Mouse (Mus musculus): ENCODE results near the gene Rasgrp2. TPM values are rescaled to one million over a fixed set of nuclear protein-coding genes. Genes with fewer than 3 reads are reported as not detected.

Rasgrp2 gene
- 125 and 170 TPM in 2 replicates for total RNA-seq (2014; rRNA removed)
- 130 and 150 TPM in 2 replicates for polyA plus RNA-seq (2015; fragmentation: Nextera tagmentation; extraction: Ambion mirVana)

DNA sequence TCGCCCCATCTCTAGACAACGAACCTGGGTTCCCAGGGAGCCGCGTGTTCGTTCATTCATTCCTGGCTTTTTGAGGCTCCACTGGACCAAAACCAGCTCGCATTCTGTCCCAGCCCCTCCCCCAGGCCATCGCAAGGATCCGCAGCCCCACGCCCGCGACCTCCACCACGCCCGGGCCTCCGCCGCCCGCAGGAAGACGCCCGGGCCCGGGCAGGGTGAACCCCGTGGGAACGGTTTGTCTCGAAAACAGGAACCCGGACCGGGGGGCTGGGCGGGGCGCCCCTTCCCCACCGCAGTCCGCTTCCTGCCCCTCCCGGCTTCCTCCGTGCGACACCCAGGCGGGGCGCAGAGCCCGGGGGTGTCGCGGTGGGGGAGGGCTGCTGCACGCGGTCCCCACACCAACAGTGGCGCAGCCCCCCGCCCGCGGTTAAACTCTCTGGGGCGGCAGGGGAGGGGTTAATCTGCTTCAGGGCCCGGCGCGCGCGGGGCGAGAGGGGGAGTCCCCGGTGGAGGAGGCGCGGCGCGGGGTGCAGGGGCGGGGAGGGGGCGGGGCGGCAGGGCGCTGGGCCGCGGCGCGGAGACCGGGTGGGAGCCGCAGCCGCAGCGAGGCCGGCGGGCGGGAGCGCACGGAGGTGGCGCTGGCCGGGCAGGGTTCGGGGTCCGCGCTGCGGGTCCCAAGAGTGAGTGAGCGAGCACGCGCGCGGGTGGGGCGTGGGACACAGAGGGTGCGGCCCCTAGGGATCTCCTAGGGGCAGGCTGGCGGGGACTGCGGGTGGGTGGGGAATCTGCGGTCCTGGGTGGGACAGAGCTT, at the start of gene Rasgrp2:
Rasgrp2 (plus strand) TSS at position 56 of the 811 bp plus-strand sequence.
- Histone ChIP-seq H3K4me3 (ENCODE audit: low read depth, low read length) (peak within 1 kb of the TSS; percentile 51), H3K27me3 (ENCODE audit: insufficient read depth, low read length) (no peaks in the 10 kb centered on the region), H3K36me3 (ENCODE audit: insufficient read depth) (no peaks in the 10 kb centered on the region), H3K27ac (ENCODE audit: low read depth, low read length) (peak within 1 kb of the TSS; percentile 88), H3K9ac (peak within 1 kb of the TSS; percentile 73), H3K4me2 (ENCODE audit: low read depth) (peak within 1 kb of the TSS; percentile 98), H3K9me3 (ENCODE audit: low read length) (no peaks in the 10 kb centered on the region), H3K4me1 (ENCODE audit: insufficient read depth) (peaks cover 9% of the 10 kb centered on the region; the same call in 1 of the 2 replicates)
- no peak for TF ChIP-seq CTCF (IDR thresholded peaks at IDR 0.05; ENCODE audit: low read depth)
- ATAC-seq (peak; percentile 32), DNase-seq (peak; percentile 74)
- WGBS, result 1% methylated on average over 64 of the region's 87 CpGs

DNA sequence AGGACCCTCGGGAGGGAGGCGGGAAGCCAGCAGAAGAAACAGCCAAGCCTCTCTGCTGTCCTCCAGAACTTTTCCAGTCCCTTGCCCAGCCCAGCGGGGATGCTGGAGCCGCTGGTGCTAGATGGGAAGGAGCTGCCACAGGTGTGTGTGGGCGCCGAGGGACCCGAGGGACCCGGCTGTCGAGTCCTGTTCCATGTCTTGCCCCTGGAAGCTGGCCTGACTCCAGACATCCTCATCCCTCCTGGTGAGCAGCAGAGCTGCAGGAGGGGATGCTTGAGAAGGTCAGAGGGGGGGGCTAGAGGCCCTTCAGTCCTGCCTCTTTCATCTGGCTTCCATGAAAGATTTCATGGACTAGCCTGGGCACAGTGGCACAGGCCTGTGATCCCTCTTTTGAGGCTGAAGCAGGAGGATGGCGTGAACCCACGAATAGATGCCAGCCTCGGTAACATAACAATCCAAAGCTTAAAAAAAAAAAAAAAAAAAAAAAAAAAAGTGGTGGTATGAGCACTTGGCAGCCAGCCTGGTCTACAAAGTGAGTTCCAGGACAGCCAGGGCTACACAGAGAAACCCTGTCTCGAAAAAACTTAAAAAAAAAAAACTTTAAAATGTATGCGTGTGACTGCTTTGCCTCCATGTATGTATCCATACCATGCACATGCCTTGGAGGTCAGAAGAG, 47.6 kb upstream of the Rasgrp2 start:
- DNase-seq (no peak), ATAC-seq (no peak)
- H3K4me3 ChIP-seq (ENCODE audit: low read depth, low read length), result no peak overlapping the region
- no peaks in the 10 kb centered on the region for H3K4me1 ChIP-seq (ENCODE audit: insufficient read depth)
- no peak overlapping the region for H3K27ac ChIP-seq (ENCODE audit: low read depth, low read length)
- no peaks in the 10 kb centered on the region for H3K27me3 ChIP-seq (ENCODE audit: insufficient read depth, low read length)
- H3K9ac ChIP-seq, result no peak overlapping the region
- H3K4me2 ChIP-seq (ENCODE audit: low read depth), result no peak overlapping the region
- WGBS, result 60% methylated on average over 14 of the region's 14 CpGs
- TF ChIP-seq CTCF (IDR thresholded peaks at IDR 0.05; ENCODE audit: low read depth), result no peak
- peaks cover 48% of the 10 kb centered on the region for H3K36me3 ChIP-seq (ENCODE audit: insufficient read depth)
- no peaks in the 10 kb centered on the region for H3K9me3 ChIP-seq (ENCODE audit: low read length)

DNA sequence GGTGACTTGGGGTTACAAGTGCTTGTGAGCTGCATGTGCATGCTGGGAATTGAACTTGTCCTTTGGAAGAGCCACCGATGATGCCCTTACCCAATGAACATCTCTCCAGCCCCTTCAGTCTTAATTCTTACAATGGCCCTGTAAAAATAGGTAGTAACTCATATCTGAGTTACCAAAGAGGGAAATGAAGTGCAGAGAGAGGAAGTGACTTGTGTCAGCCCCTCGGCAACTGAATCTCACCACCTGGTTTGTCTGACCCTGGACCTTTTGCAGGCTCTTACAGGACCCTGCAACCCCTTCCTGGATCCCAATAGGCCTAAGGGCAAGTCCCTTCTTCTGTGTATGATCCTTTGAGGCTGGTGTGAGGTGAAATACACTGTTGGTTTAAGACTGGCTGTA, 47.0 kb upstream of the Rasgrp2 start:
- WGBS, result 92% methylated on average over 2 of the region's 2 CpGs
- no peak for DNase-seq

DNA sequence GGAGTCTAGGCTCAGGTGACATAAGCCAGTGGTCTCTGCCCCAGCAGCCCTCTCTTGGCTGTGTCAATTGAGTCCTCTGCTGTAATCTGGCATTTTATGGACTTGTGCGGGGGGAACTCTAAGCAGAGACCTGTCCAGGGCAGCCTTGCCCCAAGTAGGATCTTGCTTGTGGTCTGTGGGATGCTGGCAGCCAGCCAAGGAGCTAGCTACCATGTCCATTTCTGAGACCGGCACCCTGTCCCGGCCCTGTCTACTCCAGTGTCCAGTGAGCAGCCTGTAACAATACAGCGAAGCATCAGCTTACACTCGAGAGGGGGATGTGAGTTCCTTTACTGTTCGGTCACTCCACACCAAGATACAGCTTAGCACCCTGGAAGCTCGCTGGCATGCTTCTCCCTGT, 45.1 kb upstream of the Rasgrp2 start:
- H3K9me3 ChIP-seq (ENCODE audit: low read length), result no peaks in the 10 kb centered on the region
- no peaks in the 10 kb centered on the region for H3K4me1 ChIP-seq (ENCODE audit: insufficient read depth)
- 77% methylated on average over 7 of the region's 7 CpGs for WGBS
- ATAC-seq, result no peak
- H3K36me3 ChIP-seq (ENCODE audit: insufficient read depth), result peaks cover 32% of the 10 kb centered on the region; the same call in 1 of the 2 replicates
- TF ChIP-seq CTCF (IDR thresholded peaks at IDR 0.05; ENCODE audit: low read depth), result no peak
- H3K27me3 ChIP-seq (ENCODE audit: insufficient read depth, low read length), result no peaks in the 10 kb centered on the region
- H3K9ac ChIP-seq, result no peak overlapping the region
- DNase-seq, result no peak
- H3K4me2 ChIP-seq (ENCODE audit: low read depth), result no peak overlapping the region
- H3K27ac ChIP-seq (ENCODE audit: low read depth, low read length), result no peak overlapping the region
- no peak overlapping the region for H3K4me3 ChIP-seq (ENCODE audit: low read depth, low read length)

More for the DNA sequence above, 47.0 kb upstream of the Rasgrp2 start:
- Histone ChIP-seq H3K4me3 (ENCODE audit: low read depth, low read length) (no peak overlapping the region), H3K27ac (ENCODE audit: low read depth, low read length) (no peak overlapping the region), H3K4me1 (ENCODE audit: insufficient read depth) (no peaks in the 10 kb centered on the region), H3K27me3 (ENCODE audit: insufficient read depth, low read length) (no peaks in the 10 kb centered on the region), H3K4me2 (ENCODE audit: low read depth) (no peak overlapping the region), H3K9ac (no peak overlapping the region), H3K36me3 (ENCODE audit: insufficient read depth) (peaks cover 43% of the 10 kb centered on the region), H3K9me3 (ENCODE audit: low read length) (no peaks in the 10 kb centered on the region)
- ATAC-seq, result no peak
- TF ChIP-seq CTCF (IDR thresholded peaks at IDR 0.05; ENCODE audit: low read depth), result no peak

DNA sequence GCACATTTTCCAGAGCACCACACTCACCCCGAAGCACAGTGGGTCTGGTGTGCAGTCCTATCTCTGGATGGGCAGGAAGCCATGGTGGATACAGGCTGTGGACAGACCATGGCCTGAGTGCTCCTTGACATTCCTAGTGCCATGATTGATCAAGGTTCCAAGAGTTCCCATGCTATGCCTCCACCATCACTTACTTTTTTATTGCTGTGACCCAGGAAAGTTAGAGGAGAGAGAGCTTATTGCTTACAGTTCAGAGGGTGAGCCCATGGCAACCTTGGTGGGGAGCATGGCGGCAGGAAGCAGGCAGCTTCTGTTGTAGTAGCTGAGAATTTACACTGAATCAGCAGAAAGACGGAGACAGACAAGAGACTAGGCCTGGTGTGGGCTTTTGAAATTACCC, 37.8 kb upstream of the Rasgrp2 start:
- ATAC-seq (no peak), DNase-seq (no peak)
- peaks cover 4% of the 10 kb centered on the region for H3K4me1 ChIP-seq (ENCODE audit: insufficient read depth)
- H3K9me3 ChIP-seq (ENCODE audit: low read length), result no peaks in the 10 kb centered on the region
- no peak overlapping the region for H3K4me3 ChIP-seq (ENCODE audit: low read depth, low read length)
- TF ChIP-seq CTCF (IDR thresholded peaks at IDR 0.05; ENCODE audit: low read depth), result no peak
- WGBS, result 93% methylated on average over 3 of the region's 3 CpGs
- H3K36me3 ChIP-seq (ENCODE audit: insufficient read depth), result peaks cover 7% of the 10 kb centered on the region
- no peak overlapping the region for H3K27ac ChIP-seq (ENCODE audit: low read depth, low read length)
- no peaks in the 10 kb centered on the region for H3K27me3 ChIP-seq (ENCODE audit: insufficient read depth, low read length)
- H3K9ac ChIP-seq, result no peak overlapping the region
- no peak overlapping the region for H3K4me2 ChIP-seq (ENCODE audit: low read depth)

DNA sequence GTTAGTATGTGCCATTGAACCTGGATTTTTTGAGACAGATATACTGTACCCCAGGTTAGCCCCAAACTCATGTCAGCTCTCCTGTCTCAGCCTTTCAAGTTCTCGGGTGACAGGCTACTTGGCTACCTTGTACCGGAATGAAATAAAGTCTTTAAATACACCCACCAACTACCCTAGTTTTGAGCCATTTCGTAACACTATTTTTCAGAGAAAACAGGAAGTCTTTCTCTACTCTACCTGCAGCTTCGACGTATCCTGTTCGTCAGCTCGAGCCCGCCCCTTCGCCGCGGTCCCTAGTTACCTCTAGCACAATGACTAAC, 36.1 kb upstream of the Rasgrp2 start:
- DNase-seq, result no peak
- WGBS, result under 1% methylated on average over 11 of the region's 11 CpGs

More for the DNA sequence above, 36.1 kb upstream of the Rasgrp2 start:
- Histone ChIP-seq H3K36me3 (ENCODE audit: insufficient read depth) (peaks cover 25% of the 10 kb centered on the region), H3K9me3 (ENCODE audit: low read length) (no peaks in the 10 kb centered on the region), H3K4me1 (ENCODE audit: insufficient read depth) (peaks cover 4% of the 10 kb centered on the region), H3K4me3 (ENCODE audit: low read depth, low read length) (peak overlapping the region; percentile 79), H3K9ac (peak overlapping the region; percentile 31; the same call in 1 of the 2 replicates), H3K4me2 (ENCODE audit: low read depth) (peak overlapping the region; percentile 52), H3K27ac (ENCODE audit: low read depth, low read length) (peak overlapping the region; percentile 51), H3K27me3 (ENCODE audit: insufficient read depth, low read length) (no peaks in the 10 kb centered on the region)
- no peak for ATAC-seq
- no peak for TF ChIP-seq CTCF (IDR thresholded peaks at IDR 0.05; ENCODE audit: low read depth)

Data from forebrain, postnatal 0 days (tissue).